Mouse (Mus musculus) cerebellum, postnatal 14 days (tissue): ENCODE results near the gene Srpr.

Experiments
- DNase-seq, 2 experiments: peaks; one replicate each; pipeline ENCODE4 v3.0.0; 2021; ENCODE audit warnings: mixed read lengths in 2 of 2

Gene Srpr

GRCm38 (mm10) chr9:35192983-35193542 lies 6.9 kb upstream of the Srpr start:
- DNase-seq: no peak

- no peak for DNase-seq
Observed at GRCm38 (mm10) chr9:35194048-35194447, 5.9 kb upstream of the Srpr start.

GRCm38 (mm10) chr9:35197625-35198024 lies 2.4 kb upstream of the Srpr start:
- no peak for DNase-seq

GRCm38 (mm10) chr9:35198351-35198750 lies 1.6 kb upstream of the Srpr start:
- DNase-seq: no peak

- DNase-seq: no peak
Observed at GRCm38 (mm10) chr9:35198945-35199771, 817 bp upstream of the Srpr start.

GRCm38 (mm10) chr9:35200529-35201060 lies 620 bp downstream of the Srpr start:
- no peak for DNase-seq

GRCm38 (mm10) chr9:35203536-35203935 lies 3.6 kb downstream of the Srpr start:
- DNase-seq: no peak

- DNase-seq: peak in 1 of 2 experiments; percentile 18
Observed at GRCm38 (mm10) chr9:35204421-35204820, 4.4 kb downstream of the Srpr start.

GRCm38 (mm10) chr9:35210542-35211474 lies 10.8 kb downstream of the Srpr start, which contains the start of gene Foxred1:
Foxred1 (minus strand) TSS chr9:35211055.
- peak; percentile 99 for DNase-seq

GRCm38 (mm10) chr9:35211573-35212511 lies 11.9 kb downstream of the Srpr start:
- DNase-seq: peak; percentile 21 to 35

- DNase-seq: no peak
Observed at GRCm38 (mm10) chr9:35217963-35218362, 18.0 kb downstream of the Srpr start.

GRCm38 (mm10) chr9:35223466-35223865 lies 23.5 kb downstream of the Srpr start:
- no peak for DNase-seq

- DNase-seq: no peak
Observed at GRCm38 (mm10) chr9:35228671-35229070, 28.7 kb downstream of the Srpr start.

GRCm38 (mm10) chr9:35235996-35236395 lies 36.0 kb downstream of the Srpr start:
- no peak for DNase-seq

GRCm38 (mm10) chr9:35238371-35238770 lies 38.4 kb downstream of the Srpr start:
- DNase-seq: no peak

GRCm38 (mm10) chr9:35238915-35239571 lies 39.1 kb downstream of the Srpr start:
- DNase-seq: no peak

- no peak for DNase-seq
Observed at GRCm38 (mm10) chr9:35239734-35240133, 39.8 kb downstream of the Srpr start.

- no peak for DNase-seq
Observed at GRCm38 (mm10) chr9:35247405-35247804, 47.4 kb downstream of the Srpr start.

- DNase-seq: no peak
Observed at GRCm38 (mm10) chr9:35249476-35249875, 49.5 kb downstream of the Srpr start.

GRCm38 (mm10) chr9:35257365-35257764 lies 57.4 kb downstream of the Srpr start:
- DNase-seq: no peak

GRCm38 (mm10) chr9:35262418-35262817 lies 62.4 kb downstream of the Srpr start:
- no peak for DNase-seq
